Mouse (Mus musculus): ENCODE data around the gene Hykk.
"Not testable (repeated sequence)": the region's sequence is repeated elsewhere in the genome, so short reads cannot be mapped to it uniquely, and the experiment has no call there.

Gene Hykk

DNA sequence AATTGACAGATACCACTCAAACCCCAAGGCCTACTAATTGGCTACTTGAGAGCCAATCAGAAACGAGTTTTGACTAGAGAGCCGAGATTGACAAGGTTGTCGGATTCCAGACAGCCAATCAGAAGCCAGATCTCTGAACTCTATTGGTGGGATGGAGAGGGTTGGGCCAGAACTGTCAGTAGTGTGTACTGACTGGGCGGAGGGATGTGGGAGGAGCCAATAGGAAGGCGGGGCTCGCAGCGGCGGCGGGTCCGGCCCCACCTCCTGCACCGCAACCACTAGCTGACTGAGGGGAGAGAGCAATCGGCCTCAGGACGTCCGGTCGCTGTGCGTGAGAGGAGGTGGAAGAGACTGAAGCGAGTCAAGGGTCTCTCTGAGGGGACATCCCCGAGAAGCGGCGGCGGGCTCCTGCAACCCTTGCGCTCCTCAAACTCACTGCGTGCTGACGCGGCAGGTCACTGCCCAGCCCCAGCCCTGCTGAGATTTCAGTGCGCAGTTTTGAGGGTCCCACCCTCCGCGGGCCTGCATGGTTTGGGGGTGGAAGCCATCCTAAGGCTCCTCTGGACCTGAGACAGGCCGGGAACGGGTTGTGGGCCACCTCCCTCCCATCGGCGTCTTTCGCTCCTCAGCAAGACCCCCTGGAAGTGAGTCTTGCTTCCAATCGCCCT lies at the start of gene Hykk:
TSS of gene Hykk (plus strand) at position 274 of the 668 bp plus-strand sequence.
- peak; percentile 77 for DNase-seq (ENCODE audit: low read depth, low spot score)

DNA sequence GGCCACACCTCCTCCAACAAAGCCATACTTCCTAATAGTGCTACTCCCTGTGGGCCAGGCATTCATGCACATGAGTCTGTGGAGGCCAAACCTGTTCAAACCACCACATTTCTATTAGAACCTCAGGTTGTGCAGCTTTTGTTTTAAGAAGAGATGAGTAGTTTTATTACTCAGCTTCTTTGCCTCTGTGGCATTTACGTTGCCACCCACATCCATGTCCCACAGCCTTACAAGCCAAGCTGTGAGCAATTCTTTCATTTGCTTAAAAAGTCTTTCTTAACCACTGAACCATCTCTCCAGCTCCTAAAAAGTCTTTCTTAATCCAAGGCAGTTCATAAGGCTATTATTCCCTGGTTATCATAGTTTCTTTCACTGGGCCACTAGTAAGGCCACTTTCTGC lies 38.3 kb upstream of the Hykk start:
- DNase-seq (ENCODE audit: low read depth, low spot score) = no peak

DNA sequence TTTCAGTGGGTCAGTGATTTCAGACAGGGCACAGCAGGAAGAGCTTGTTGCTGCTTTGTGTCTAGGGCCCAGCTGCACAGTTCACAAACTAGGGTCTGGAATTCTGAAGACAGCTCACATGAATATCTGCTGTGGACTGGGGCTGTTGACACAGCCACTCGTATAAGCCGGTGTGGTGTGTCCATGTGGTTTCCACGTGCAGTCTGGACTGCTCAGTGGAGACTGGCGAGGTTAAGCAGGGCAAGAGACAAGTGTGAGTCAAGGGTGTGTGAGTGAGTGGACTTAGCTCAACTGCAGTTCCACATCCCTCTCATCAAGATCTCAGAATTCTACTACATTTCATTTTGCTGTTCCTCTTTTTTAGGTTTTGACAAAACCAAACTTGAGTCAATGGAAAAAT lies 25.0 kb upstream of the Hykk start:
- peak; percentile 11 for DNase-seq (ENCODE audit: low read depth, low spot score)

DNA sequence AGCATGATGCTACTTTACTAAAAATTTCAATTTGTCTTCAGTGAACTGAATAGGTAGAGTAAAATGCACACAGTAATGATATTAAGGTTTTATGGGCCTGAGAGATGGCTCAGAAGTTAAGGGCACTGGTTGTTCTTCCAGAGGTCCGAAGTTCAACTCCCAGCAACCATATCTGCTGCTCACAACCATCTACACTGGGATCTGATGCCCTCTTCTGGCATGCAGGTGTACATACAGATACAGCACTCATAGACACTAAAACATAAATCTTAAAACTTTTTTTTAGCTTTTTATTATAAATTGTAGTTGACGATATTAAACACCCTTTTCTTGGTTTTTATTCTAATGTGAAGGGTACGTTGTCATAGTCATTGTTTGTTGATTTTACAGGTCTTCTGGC lies 20.0 kb upstream of the Hykk start:
- peak; percentile 31 for DNase-seq (ENCODE audit: low read depth, low spot score)

DNA sequence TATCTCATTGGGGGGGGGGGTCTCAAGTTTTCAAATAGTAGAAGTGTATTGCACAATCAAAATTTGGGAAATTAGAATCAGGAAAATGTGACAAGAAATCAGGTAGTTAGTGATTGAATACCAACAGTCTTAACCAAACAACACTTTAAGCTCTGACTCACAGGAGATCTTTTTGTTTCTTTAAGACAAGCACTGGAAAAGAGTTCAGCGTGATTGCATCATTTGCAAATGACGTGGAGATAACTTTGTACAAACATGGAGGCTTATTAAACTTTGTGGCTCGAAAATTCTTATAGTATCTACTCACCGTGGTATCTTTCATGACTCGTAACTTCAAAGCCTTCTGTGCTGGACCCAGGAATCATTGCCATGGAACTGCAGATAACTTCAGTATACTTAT lies 7.6 kb upstream of the Hykk start:
- DNase-seq (ENCODE audit: low read depth, low spot score) = peak; percentile 82

DNA sequence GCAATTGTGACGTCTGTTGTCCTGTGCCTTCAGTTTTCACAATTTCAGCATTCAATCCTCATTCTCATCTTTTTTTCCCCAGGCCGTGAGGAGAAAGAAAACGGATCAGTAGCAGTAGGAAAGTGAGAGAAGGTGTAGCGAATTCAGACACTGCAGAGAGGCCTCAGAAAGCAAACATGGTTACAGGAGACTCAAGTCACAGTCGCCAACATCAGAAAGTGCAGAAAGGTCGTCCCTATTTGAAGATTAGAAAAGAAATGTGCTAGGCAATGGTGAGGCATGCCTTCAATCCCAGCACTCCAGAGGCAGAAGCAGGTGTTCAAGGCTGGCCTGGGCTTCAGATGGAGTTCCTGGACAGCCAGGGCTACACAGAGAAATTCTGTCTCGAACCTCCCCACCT lies 1.5 kb upstream of the Hykk start:
- DNase-seq (ENCODE audit: low read depth, low spot score) = no peak

DNA sequence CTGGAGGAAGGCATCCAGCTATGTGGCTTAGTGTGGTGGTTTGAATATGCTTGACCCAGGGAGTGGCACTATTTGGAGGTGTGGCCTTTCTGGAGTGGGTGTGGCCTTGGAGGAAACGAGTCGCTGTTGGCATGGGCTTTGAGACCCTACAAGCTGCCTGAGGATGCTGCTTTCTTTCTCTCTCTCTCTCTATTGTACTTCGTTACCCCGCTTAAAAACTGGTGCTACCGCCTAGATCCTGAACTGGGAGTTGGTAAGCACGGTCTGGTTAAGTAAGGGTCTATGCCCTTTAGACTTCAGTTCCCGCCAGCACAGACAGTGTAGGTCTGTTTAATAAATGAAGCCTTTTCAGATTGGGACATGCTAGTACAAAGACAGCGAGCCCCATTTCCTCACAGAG lies 682 bp upstream of the Hykk start:
- no peak for DNase-seq (ENCODE audit: low read depth, low spot score)

DNA sequence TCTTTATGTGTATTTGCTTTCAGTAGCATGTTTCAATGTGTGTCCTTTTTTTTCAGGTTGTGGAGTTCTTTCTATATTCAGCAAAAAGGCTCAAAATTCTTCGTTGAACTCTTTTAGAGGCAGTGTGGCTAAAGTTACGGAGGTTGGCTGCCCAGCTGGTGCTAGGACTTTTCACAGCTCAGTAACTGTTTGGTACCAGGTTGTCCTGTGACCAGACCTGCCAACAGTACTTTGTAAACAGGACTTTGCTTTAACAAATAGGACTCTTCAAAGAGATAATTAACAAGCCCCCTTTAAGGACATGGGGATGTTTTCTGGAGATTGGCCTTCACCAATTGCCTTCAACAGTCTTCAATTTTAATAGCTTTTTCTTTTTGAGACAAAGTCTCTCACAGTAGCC lies 1.1 kb downstream of the Hykk start:
- DNase-seq (ENCODE audit: low read depth, low spot score) = no peak

DNA sequence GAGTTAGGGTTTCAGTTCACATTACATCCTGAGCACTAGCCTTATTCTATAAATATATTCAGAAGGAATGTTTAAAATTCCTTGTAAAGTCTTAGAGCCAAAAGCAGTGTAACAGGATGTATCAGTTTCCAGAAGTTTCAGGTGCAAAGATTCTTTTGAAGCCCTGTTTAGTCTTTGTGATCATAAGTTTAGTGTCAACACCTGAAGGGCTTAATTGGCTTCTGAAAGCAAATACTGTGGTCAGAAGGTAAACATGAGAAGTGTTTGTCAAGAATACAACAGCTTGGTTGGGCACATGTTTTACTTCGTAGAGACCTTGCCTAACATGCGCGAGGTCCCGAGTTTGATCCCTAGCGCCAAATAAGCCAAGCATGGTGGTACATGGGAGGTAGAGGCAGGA lies 1.7 kb downstream of the Hykk start:
- no peak for DNase-seq (ENCODE audit: low read depth, low spot score)

DNA sequence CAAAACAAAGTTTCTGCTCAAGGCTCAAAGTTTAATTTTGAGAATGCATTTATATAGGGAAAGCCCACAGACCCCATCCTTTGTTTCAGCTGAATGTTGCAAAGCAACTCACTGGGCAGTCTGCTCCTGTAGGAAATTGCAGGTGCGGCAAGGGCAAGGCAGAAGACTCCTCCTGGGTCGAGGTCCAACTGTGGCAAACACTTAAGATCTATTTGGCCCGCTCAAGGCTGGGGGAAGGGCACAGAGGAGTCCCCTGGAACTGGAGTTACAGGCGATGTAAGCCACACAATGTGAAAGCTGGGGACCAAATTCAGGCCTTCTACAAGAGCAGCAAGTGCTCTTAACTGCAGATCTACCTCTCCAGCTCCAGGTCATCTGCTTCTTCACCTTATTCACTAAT lies 2.9 kb downstream of the Hykk start:
- DNase-seq (ENCODE audit: low read depth, low spot score) = no peak

DNA sequence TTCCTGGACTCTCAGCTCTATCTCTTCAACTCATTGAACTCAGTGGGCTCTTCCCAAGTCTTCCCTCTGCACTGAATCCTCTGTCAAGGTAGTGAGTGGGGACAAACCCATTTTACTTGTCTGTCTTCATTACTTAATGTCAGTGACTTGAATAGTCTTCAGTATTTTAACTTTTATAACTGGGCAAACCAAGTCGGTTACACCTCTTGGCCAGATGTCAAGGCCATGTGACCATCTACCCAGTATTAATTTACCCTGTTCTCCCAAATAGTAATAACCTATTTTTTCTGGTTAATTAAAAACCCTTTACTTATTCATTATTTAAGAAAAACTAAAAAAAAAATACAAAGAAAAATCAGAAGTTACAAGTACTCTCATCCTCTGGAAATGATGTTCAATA lies 13.7 kb downstream of the Hykk start:
- no peak for DNase-seq (ENCODE audit: low read depth, low spot score)

DNA sequence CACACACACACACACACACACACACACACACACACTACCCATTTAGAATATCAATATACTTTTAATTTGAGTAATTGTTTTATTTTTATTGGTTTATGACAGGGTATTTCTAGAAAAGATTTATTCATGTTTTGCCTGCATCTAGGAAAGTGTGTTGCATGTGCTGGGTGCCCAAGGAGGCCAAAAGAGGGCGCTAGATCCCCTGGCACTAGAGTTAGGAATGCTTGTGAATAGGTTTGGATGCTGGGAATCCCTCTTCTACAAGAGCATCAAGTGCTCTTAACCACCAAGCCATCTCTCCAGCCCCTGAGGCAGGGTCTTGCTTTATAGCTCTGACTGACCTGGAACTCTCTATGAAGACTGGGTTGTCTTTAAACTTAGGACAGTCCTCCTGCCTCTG lies 14.7 kb downstream of the Hykk start:
- DNase-seq (ENCODE audit: low read depth, low spot score) = no peak

DNA sequence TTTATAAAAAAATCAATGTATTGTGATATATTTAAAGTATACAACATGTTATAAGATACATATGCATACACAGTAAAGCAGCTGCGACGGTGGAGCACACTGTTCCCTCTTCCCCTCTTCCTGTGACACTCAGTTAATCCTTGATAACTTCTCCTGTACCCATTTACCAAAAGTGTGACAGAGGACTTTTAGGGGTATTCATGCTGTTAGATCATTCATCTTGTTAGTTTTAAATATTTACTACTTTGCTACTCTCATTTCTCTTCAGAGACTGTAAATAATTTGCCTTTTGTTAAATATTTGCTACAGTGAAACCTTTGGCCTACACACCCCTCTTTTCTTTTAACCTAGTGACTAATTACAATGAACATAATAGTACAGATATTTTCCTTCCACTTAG lies 15.3 kb downstream of the Hykk start:
- DNase-seq (ENCODE audit: low read depth, low spot score) = no peak

DNA sequence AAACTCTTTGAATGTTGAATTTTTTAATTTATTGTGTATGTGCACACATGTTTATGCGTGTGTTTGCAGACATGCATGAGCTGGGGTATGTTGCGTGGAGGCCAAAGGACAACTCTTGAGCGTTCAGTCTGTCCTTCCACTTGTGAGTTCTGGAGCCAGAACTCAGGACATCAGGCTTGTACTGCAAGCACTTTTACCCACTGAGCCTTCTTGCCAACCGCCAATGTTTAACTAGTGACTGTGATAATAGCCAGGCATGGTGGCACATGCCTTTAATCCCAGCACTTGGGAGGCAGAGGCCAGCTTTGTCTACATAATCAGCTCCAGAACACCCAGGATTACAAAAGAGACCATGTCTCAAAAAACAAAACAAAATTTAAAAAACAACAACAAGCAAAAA lies 25.0 kb downstream of the Hykk start:
- no peak for DNase-seq (ENCODE audit: low read depth, low spot score)

DNA sequence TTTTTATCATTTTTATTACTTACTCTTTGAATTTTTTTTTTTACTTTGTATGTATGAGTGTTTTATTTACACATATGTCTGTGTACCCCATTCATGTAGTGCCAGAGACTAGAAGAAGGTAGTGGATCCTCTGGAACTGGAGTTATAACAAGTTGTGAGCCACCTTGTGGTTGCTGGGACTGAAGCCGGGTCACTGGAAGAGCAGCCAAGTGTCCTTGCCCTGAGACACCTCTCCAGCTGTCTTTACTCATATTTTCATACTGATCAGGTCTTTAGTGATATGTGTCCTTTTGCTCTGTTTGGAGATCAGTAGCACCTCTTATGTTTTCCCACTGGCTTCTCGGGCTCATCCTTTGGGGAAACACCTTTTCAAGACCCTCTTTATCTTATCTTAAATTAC lies 27.4 kb downstream of the Hykk start:
- DNase-seq (ENCODE audit: low read depth, low spot score) = peak; percentile 14

DNA sequence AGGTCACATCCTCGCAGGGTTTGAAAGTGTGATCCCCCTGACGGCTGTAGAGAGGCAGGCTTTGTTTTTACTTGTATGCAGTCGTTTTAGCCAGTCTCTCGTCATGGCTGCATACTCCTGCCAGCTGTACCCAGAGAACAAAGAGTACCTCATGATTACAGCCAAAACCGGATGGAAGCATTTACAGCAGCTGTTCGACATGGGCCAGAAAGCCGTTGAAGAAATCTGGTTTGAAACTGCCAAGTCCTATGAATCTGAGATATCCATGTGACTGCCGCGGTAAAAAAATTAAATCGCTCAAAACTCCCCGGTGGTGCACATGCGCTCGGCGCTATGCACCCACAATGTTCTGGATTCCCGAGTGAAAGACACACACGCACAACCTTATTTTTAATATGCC lies 29.2 kb downstream of the Hykk start:
- no peak for DNase-seq (ENCODE audit: low read depth, low spot score)

DNA sequence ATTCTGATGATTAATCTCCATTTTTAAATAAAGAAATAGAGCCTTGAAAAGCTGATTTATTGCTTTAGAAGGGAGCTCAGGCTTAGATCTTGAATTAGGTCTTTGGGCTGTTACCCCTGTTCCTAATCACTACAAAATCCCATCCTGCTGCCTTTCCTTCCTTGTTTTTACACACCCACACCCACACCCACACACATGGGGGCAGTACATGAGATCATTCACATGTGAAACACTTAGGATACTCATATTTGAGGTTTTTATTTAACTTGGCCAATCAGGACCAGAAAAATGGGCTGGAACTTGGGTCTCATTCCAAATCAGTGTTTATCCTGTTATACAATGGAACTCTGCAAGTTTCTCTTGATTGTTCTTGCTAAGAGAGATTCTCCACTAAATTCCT lies 32.4 kb downstream of the Hykk start:
- peak; percentile 18 for DNase-seq (ENCODE audit: low read depth, low spot score)

DNA sequence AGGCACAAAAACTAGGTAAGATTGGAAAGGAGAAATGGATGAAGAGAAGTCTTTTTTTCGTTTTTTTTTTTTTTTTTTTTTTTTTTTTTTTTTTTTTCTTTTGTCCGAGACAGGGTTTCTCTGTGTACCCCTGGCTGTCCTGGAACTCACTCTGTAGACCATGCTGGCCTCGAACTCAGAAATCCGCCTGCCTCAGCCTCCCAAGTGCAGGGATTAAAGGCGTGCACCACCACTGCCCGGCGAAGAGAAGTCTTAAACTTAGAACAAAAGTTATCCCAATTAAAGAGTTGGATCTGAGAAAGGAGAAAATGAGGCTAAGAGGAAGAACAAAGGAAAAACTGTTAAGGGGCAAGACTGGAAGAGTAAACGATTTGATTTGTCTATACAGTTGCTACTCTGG lies 33.1 kb downstream of the Hykk start:
- DNase-seq (ENCODE audit: low read depth, low spot score) = not testable (repeated sequence)

DNA sequence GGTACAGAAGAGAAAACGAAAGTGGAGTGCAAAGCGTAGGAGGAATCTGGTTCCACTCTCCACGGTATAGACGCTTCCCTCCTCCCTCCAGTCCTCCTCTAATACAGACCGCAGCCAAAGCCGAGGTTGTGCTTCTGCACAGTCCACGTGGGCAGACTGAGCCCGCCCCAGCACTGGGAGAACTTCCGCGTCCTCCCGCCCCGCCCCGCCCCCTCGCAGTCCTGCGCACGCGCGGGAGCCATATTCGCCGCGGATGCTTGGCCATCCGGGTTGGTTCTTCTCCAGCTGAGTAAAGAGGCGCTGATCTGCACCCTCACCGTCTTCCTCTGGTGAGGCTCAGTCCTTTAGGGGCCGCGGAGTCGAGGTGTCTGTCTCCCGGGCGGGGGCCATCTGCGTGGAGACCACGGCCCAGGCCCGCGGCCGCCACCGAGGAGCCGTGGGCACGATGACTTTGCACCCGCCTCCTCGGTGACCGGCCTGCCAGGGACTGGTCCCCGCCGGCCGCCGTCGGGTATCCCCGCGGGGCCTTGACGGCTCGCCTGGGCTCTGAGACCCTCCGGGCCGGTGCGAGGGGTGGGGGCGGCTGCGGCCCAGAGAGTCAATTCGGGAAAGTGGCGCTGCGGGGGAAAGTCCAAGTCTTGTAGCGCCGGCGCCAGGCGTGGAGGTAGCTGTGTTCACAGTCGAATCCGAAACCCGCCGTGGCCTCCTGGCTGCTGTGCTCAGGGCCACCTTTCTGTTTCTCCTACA lies 33.7 kb downstream of the Hykk start, which contains the start of the genes Psma4 and AY074887:
TSS of gene Psma4 (plus strand) at position 216 of the 747 bp plus-strand sequence.
TSS of gene AY074887 (minus strand) at position 424 of the 747 bp plus-strand sequence.
- DNase-seq (ENCODE audit: low read depth, low spot score) = peak; percentile 96

DNA sequence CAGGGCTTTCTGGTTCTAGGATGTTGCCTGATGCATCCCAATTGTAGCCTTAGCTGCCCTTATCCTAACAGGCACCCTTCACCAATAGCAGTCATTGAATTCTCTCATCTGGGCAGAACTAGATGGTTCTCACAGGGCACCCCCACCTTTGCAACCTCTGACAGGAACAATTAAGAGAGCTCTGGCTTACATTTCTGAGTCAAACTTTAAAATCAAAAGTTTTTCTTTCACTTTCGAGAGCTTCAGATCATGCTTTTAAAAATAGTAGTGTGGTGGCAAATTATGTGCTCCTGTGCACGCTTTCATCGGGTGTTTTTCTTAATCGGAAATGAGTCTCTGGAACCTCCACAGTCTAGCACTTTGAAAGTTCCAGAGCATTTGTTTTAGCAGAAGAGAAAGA lies 44.0 kb downstream of the Hykk start:
- DNase-seq (ENCODE audit: low read depth, low spot score) = no peak

DNA sequence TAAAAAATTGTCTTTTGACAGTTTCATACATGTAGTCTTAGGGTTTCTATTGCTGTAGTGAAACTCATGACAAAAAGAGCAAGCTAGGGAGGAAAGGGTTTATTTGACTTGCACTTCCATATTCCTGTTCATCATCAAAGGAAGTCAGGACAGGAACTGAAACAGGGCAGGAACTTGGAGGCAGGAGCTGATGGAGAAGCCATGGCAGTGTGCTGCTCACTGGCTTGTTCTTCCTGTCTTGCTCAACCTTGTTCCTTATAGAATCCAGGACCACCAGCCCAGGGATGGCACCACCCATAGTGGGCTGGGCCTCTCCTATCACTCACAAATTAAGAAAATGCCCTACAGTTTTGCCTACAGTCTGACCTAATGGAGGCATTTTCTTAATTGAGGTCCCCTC lies 46.6 kb downstream of the Hykk start:
- no peak for DNase-seq (ENCODE audit: low read depth, low spot score)

DNA sequence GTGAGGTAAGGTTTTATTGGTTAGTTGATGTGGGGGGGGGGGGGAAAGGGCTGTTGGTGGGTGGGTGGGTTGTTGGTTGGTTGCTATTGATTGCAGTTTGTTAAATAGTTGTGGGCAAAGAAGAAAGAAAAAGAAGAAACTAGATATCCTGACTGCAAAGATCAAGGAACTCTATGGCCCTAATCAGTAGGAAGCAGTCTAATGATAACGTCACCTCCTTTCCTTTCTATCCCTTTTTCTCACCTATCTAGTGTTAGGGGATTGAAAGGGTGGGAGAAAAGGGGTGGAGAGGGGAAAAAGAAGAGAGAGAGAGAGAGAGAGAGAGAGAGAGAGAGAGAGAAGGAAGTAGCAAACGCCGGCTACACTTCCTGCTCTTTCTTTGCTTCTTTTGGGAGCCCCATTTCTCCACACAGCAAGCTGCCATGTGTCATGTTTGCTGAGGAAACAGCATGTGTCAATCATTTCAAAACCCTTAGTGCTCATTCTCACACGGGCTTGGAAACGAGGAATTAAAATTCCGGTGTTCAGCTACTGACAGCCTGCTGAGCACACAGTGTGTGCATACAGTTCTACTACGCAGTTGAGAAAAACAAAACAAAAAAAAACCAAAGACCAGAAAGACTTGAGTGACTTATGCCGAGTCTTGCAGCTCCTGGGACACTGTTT lies 53.0 kb downstream of the Hykk start:
- no peak for DNase-seq (ENCODE audit: low read depth, low spot score)

DNA sequence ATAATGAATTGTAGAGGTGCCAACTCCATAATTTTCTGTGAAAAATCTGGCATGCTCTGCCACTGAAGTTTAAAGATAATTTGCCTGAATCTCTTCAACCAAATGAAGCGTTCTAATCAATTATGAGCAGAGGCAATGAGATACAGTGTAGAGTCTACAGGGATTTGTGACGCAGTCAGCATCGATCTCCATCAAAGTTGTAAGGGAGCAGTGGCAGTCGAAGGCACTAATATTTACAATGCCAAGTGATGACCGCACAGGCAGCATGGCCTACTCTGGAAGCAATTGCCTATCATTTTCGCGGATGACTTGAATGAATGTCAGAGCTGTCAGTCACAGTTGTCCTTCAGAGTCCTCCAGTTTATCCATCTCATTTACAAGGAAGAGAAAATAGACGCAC lies 63.6 kb downstream of the Hykk start, which contains the start of gene Chrna5:
TSS of gene Chrna5 (plus strand) at position 207 of the 400 bp plus-strand sequence.
- DNase-seq (ENCODE audit: low read depth, low spot score) = no peak

All from 3T3-L1 (cell line).